Mouse (Mus musculus): ENCODE data around the gene Krba1.

GRCm38 (mm10) chr6:48409726-48410343 is 14.4 kb downstream of the Krba1 start:
- TF ChIP-seq POLR2A (IDR thresholded peaks at IDR 0.05; ENCODE audit: low read depth, low read length) = no peak
- TF ChIP-seq CTCF (IDR thresholded peaks at IDR 0.05; ENCODE audit: extremely low read depth, insufficient read depth, insufficient read length, insufficient replicate concordance) = no peak

All from spleen, adult 2 months (tissue).